Mouse (Mus musculus) right cerebral cortex, postnatal 25 days (tissue): ENCODE data around the gene Msmo1.
A peak's percentile ranks its signal among the peaks of the same experiment; 100 is the strongest.

Experiments
- DNase-seq: peaks from one replicate; pipeline ENCODE4 v3.0.0; 2022

Gene Msmo1

GRCm38 (mm10) chr8:64707481-64707880, 26.1 kb downstream of the Msmo1 start:
- DNase-seq = no peak

GRCm38 (mm10) chr8:64703191-64703590, 30.4 kb downstream of the Msmo1 start:
- DNase-seq = no peak

- DNase-seq = peak; percentile 92
Measured at GRCm38 (mm10) chr8:64692651-64693201, 40.9 kb downstream of the Msmo1 start, which contains the start of gene Cpe. Cpe (minus strand) TSS chr8:64693054.

GRCm38 (mm10) chr8:64691591-64692401, 41.8 kb downstream of the Msmo1 start:
- peak; percentile 26 for DNase-seq

GRCm38 (mm10) chr8:64690845-64691244, 42.7 kb downstream of the Msmo1 start:
- no peak for DNase-seq

GRCm38 (mm10) chr8:64690306-64690705, 43.3 kb downstream of the Msmo1 start:
- no peak for DNase-seq

- no peak for DNase-seq
Measured at GRCm38 (mm10) chr8:64688741-64689140, 44.9 kb downstream of the Msmo1 start.

- no peak for DNase-seq
Measured at GRCm38 (mm10) chr8:64688161-64688560, 45.4 kb downstream of the Msmo1 start.

GRCm38 (mm10) chr8:64682501-64682900, 51.1 kb downstream of the Msmo1 start:
- no peak for DNase-seq

GRCm38 (mm10) chr8:64676381-64676780, 57.2 kb downstream of the Msmo1 start:
- DNase-seq = no peak

GRCm38 (mm10) chr8:64674951-64675585, 58.5 kb downstream of the Msmo1 start:
- no peak for DNase-seq

GRCm38 (mm10) chr8:64672920-64673319, 60.7 kb downstream of the Msmo1 start:
- DNase-seq = no peak

GRCm38 (mm10) chr8:64671937-64672336, 61.7 kb downstream of the Msmo1 start:
- DNase-seq = no peak
